ENCODE assay signal across 16 mouse cellular contexts in the genomic region with DNA sequence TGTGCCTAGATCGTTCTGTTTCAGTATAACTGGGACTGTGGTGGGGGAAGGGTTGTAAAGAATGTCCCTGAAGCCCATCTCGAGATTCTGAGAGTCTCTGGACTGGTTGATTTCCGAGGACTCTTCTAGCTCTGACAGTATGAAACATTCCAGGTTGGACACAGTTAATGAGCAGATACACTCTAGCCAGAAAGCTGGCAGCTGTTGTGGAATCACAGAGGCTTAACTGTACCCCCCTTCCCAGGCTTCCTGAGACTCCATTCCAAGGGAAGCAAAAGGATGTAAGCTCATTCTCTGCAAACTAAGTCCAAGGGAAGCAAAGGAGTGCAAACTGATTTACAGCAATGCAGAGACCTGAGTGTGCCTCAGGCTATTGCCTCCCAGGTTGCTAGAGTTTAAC. TPM values are rescaled to one million over a fixed set of nuclear protein-coding genes. Genes with fewer than 3 reads are reported as not detected.
DNase-seq lines count a peak whose midpoint lies in the region; ATAC-seq lines count a peak whose summit lies in the region.
"Had no signal": no experiment of that assay in that cellular context is flagged by ENCODE, and none has a peak within 500 bp of the region (broad histone marks: within the 10 kb centered on the region; RNA-seq: fewer than 3 reads in every experiment).

No protein-coding gene starts in this region.

- peaks cover 10% of the 10 kb centered on the region; the same call in 1 of the 2 replicates for H3K4me1 ChIP-seq in heart, embryonic 15.5 days (replicated peaks)
- no peaks in the 10 kb centered on the region for H3K4me1 ChIP-seq in heart, embryonic 11.5 days (ENCODE audit: control insufficient read depth, insufficient read depth, low read length)
- 0 out of 2 replicates have a peak, but pooled peaks cover 4% of the 10 kb centered on the region for H3K4me1 ChIP-seq in kidney, embryonic 16.5 days (ENCODE audit: insufficient read depth, low read length)
- H3K4me1 ChIP-seq: liver, embryonic 15.5 days had no signal

- peak; percentile 47; the same call in 1 of the 2 replicates for ATAC-seq in heart, embryonic 15.5 days (replicated peaks; ENCODE audit: insufficient number of reproducible peaks, insufficient read depth, low FRiP score, low read depth)
- no peak for ATAC-seq in heart, embryonic 11.5 days (replicated peaks; ENCODE audit: insufficient number of reproducible peaks, low FRiP score, low TSS enrichment)
- peak; percentile 78; the same call in 1 of the 2 replicates for ATAC-seq in kidney, embryonic 16.5 days (ENCODE audit: low FRiP score, low TSS enrichment)
- ATAC-seq in megakaryocyte progenitor cell, adult 5-6 weeks (replicated peaks; ENCODE audit: poor library complexity) = no peak
- ATAC-seq: intestine, embryonic 16.5 days had no signal

- no peak overlapping the region; the same call in 1 of the 2 replicates for H3K27ac ChIP-seq in heart, embryonic 15.5 days
- no peak overlapping the region for H3K27ac ChIP-seq in heart, embryonic 11.5 days (ENCODE audit: low read depth, low read length)
- H3K27ac ChIP-seq in kidney, embryonic 16.5 days (ENCODE audit: low read length) = no peak overlapping the region
- H3K27ac ChIP-seq: liver, embryonic 15.5 days had no signal

- H3K4me2 ChIP-seq in heart, embryonic 15.5 days = 0 out of 2 replicates have a peak overlapping the region, but pooled peaks have one; percentile 6
- no peak overlapping the region for H3K4me2 ChIP-seq in heart, embryonic 11.5 days
- H3K4me2 ChIP-seq in kidney, embryonic 16.5 days (replicated peaks; ENCODE audit: low read depth, low read length) = no peak overlapping the region
- H3K4me2 ChIP-seq: liver, embryonic 15.5 days had no signal

- H3K36me3 ChIP-seq in heart, embryonic 15.5 days = no peaks in the 10 kb centered on the region
- no peaks in the 10 kb centered on the region for H3K36me3 ChIP-seq in heart, embryonic 11.5 days (ENCODE audit: control insufficient read depth, insufficient read depth, low read length)
- no peaks in the 10 kb centered on the region for H3K36me3 ChIP-seq in kidney, embryonic 16.5 days (ENCODE audit: insufficient read depth, low read length)
- H3K36me3 ChIP-seq: liver, embryonic 15.5 days had no signal

- no peaks in the 10 kb centered on the region for H3K9me3 ChIP-seq in heart, embryonic 15.5 days (replicated peaks)
- no peaks in the 10 kb centered on the region for H3K9me3 ChIP-seq in heart, embryonic 11.5 days (replicated peaks; ENCODE audit: control insufficient read depth, low read length)
- no peaks in the 10 kb centered on the region for H3K9me3 ChIP-seq in kidney, embryonic 16.5 days (ENCODE audit: low read length)
- H3K9me3 ChIP-seq: liver, embryonic 15.5 days had no signal

- DNase-seq in embryo, embryonic 11 days = peak; percentile 9
- no peak for DNase-seq in embryo, embryonic 10 days (ENCODE audit: low spot score)
- no peak for DNase-seq in kidney, adult 11 months
- DNase-seq in Muller cell, postnatal 12 days (ENCODE audit: inconsistent ontology term) = peak; percentile 18
- DNase-seq: gastrocnemius, postnatal 36 days; heart, postnatal 14 days; right cerebral cortex, postnatal 25 days had no signal

- H3K9ac ChIP-seq in heart, embryonic 15.5 days = no peak overlapping the region
- H3K9ac ChIP-seq in heart, embryonic 11.5 days (ENCODE audit: low read depth, low read length) = no peak overlapping the region
- H3K9ac ChIP-seq in kidney, embryonic 16.5 days (replicated peaks; ENCODE audit: low read length) = no peak overlapping the region
- H3K9ac ChIP-seq: liver, embryonic 15.5 days had no signal

- no peaks in the 10 kb centered on the region for H3K27me3 ChIP-seq in heart, embryonic 15.5 days
- no peaks in the 10 kb centered on the region for H3K27me3 ChIP-seq in heart, embryonic 11.5 days (ENCODE audit: control insufficient read depth, insufficient read depth, low read length)
- H3K27me3 ChIP-seq in kidney, embryonic 16.5 days (ENCODE audit: insufficient read depth, low read length) = peaks cover 11% of the 10 kb centered on the region; the same call in 1 of the 2 replicates
- H3K27me3 ChIP-seq: liver, embryonic 15.5 days had no signal

- WGBS in heart, embryonic 15.5 days = 8% methylated on average over 3 of the region's 3 CpGs
- 16% methylated on average over 3 of the region's 3 CpGs for WGBS in heart, embryonic 11.5 days (ENCODE audit: insufficient replicate concordance)
- 22% methylated on average over 3 of the region's 3 CpGs for WGBS in kidney, embryonic 16.5 days

- H3K4me3 ChIP-seq in heart, embryonic 15.5 days = no peak overlapping the region
- no peak overlapping the region for H3K4me3 ChIP-seq in heart, embryonic 11.5 days (ENCODE audit: low read depth, low read length)
- no peak overlapping the region for H3K4me3 ChIP-seq in kidney, embryonic 16.5 days (ENCODE audit: low read length)
- H3K4me3 ChIP-seq: liver, embryonic 15.5 days had no signal

RNA-seq across cellular contexts. Expression of a gene that starts 48.2 kb away (rescaled TPM):
- polyA plus RNA-seq in heart, embryonic 15.5 days (2015; fragmentation: Nextera tagmentation; extraction: Ambion mirVana) = 0.14 and 1.8 TPM in 2 replicates
- 1.2 and 1.3 TPM in 2 replicates for polyA plus RNA-seq in heart, embryonic 11.5 days (2014; fragmentation: Nextera tagmentation; extraction: Ambion mirVana)
- 3.9 and 4.7 TPM in 2 replicates for polyA plus RNA-seq in kidney, embryonic 16.5 days (2015; fragmentation: Nextera tagmentation; extraction: Ambion mirVana)
- total RNA-seq in megakaryocyte progenitor cell, adult 5-6 weeks (2015) = not detected in 2 replicates
- total RNA-seq in megakaryocyte progenitor cell, adult 5-6 weeks (2017) = not detected in 2 replicates
- total RNA-seq: common myeloid progenitor, adult 5-6 weeks; gastrocnemius, postnatal 36 days; heart, postnatal 14 days; MEL had no signal
- polyA plus RNA-seq: adrenal gland, adult 2 months had no signal

RNA-seq across cellular contexts. Expression of a gene that starts 57.7 kb away (rescaled TPM):
- polyA plus RNA-seq in heart, embryonic 15.5 days (2015; fragmentation: Nextera tagmentation; extraction: Ambion mirVana) = 88.8 and 108 TPM in 2 replicates
- 264 and 287 TPM in 2 replicates for polyA plus RNA-seq in heart, embryonic 11.5 days (2014; fragmentation: Nextera tagmentation; extraction: Ambion mirVana)
- polyA plus RNA-seq in kidney, embryonic 16.5 days (2015; fragmentation: Nextera tagmentation; extraction: Ambion mirVana) = 138 and 152 TPM in 2 replicates
- total RNA-seq in megakaryocyte progenitor cell, adult 5-6 weeks (2015) = not detected in 2 replicates
- total RNA-seq in megakaryocyte progenitor cell, adult 5-6 weeks (2017) = not detected in 2 replicates
- total RNA-seq: common myeloid progenitor, adult 5-6 weeks; MEL had no signal

Comparison
In these comparisons a context has a peak if more than half of its experiments do, and no peak if none do; other contexts are left out.
1. DNase-seq: peak in embryo, embryonic 11 days (single experiment) and Muller cell, postnatal 12 days (single experiment); none in embryo, embryonic 10 days (single experiment) and kidney, adult 11 months (single experiment).
2. ATAC-seq: peak in heart, embryonic 15.5 days (single experiment) and kidney, embryonic 16.5 days (single experiment); none in heart, embryonic 11.5 days (single experiment) and megakaryocyte progenitor cell, adult 5-6 weeks (single experiment).